Mouse (Mus musculus): Measurements from ENCODE around the gene Ncoa1.
"Not testable (repeated sequence)": the region's sequence is repeated elsewhere in the genome, so short reads cannot be mapped to it uniquely, and the experiment has no call there.

Ncoa1 gene

DNA sequence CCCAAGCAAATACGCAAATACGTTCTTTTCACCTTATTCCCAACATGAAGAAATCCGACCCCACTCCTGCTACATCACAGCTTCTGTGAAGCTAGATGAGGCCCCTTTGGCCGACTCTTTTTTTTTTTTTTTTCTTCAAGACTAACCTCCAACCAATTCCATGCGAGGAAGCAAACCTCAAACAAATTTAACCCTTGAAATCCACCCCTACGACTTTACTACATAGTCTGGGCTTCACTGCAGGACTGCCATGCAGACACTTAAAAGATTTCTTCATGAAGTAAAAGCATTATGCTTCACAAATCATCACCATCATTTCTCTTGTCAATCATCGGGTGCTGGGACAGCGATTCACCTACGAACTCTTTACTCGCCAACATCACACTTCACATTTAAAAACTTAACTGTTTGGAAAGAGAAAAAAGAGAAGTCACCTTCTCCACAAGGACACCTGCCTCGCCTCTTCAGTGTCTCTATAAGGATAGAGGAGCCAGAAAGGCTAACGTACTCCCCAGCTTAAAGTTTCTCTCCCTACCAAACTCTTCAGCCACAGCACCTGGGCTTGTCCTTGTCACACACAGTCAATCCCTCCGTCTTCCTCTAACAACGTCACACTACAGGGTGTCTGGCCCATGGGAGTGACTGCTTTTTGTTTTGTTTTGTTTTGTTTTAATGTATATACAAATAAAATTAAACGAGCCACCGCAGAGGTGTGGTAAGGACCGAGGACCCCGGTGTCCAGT lies 1.6 kb downstream of the Ncoa1 start:
- DNase-seq: peak in 1 of 2 experiments; percentile 23

DNA sequence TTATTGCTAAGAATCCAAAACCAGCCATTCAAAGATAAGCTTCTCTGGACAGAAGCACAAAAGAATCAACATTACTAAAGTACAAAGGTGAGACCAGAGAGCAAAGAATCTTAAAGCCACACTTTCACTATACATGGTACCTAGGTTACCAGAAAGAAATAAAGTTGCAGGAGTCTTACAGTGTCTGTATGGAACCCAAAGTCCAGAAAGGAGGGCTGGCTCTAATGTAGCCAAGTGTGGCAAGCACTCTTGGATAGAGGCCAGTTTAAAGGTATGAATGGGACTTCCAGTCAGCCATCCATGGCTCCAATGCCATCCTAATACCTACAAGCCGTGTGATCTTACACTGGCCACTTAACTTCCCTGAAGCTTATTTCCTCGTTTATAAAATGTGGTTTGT lies 7.9 kb downstream of the Ncoa1 start:
- no peak for DNase-seq

DNA sequence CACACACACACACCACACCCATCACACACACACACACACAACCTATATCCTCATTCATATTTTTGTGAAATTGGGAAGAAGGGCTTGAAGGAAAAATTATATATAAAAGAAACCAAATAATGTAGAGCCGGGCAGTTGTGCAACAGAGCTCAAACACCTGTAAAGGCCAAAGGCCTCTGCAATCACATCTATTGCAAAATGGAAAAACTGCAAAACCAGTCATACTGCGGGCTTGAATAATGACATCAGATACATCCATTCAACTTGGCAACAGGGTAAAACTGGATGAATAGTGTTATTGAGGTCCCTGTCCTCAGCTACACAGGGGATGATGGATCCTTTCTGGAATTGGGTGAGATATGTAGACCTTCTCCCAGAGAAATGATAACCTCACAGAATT lies 13.3 kb downstream of the Ncoa1 start:
- DNase-seq: no peak

DNA sequence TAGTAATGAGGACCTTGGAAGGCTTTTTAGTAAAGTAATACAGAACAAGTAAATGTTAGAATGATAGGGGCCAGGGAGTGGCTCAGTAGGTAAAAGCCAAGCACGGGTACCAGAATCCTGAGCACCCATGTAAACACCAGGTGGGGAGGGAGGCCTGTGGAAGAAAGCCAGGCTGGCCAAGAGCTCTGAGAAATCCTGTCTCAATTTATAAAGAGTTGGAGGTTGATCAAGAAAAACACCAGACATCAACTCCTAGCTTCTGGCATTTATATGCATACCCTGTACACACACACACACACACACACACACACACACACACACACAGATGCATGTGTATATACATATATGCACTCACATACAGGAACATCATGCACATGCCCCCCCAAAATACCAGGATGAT lies 14.6 kb downstream of the Ncoa1 start:
- no peak for DNase-seq

GRCm38 (mm10) chr12:4460990-4461389 lies 16.0 kb downstream of the Ncoa1 start:
- DNase-seq: no peak

DNA sequence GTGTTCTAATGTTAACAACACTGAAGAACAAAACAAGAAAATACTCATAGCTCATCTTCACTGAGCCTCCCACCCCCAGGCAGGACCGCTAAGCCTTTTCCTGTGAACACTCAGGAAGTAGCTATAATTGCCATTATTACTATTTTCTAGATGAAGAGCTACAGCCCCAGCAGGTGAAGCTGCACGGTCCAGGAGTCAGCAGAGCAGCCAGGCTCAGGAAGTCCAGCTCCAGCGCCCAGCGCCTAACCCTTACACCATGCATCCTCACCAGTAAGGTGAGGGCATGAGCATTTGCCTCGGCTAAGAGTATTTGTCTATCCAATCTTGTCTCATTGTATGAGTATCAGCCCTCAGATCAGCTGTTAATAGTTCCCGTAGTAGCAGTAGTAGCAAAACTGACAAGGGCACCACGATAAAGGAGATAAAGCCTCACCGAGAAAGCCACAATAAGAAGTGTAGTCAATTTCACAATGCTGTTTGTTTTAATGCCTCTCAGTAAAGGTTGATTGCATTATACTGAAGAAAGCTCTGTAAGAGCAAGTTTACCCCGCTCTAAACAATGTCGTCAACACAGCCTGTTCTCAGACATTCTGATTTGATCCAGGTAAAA lies 21.9 kb downstream of the Ncoa1 start:
- DNase-seq: peak; percentile 24 to 29

DNA sequence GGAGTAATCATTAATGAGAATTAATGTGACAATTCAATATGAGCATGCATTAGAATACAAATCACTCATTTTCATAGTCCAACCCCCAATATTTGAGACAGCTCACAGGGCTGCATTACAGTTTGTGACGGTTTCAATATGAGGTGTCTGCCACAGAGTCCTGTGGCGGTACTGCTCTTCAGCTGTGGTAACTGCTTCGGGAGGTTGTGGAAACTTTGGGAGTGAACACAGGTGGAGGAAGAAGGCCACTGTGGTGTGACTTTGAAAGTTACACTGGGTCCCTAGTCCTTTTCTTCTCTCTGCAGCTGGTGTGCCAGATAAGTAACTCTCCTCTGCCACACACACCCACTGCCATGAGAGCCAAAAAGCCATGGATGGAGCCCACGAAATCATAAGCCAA lies 22.7 kb downstream of the Ncoa1 start:
- no peak for DNase-seq

GRCm38 (mm10) chr12:4452233-4452632 lies 24.7 kb downstream of the Ncoa1 start:
- DNase-seq: no peak

- not testable (repeated sequence) for DNase-seq
Measured at GRCm38 (mm10) chr12:4450485-4450884, 26.5 kb downstream of the Ncoa1 start.

GRCm38 (mm10) chr12:4448076-4448589 lies 28.8 kb downstream of the Ncoa1 start:
- DNase-seq: peak; percentile 15 to 17

DNA sequence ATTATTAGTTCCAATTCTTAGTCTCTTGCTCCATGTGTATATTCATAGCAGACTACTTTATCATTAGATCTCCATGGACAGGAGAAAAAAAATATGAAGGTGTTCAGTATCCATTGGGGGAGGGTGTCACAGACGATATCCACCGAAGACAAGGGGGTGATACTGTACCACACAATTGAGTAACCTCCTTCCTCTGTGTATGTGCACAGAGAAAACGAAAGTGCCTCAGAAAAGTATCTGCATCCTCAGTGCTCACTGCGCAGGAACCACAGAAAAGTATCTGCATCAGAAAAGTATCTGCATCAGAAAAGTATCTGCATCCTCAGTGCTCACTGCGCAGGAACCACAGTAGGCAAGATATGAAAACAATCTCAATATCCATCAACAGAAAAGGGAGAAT lies 32.0 kb downstream of the Ncoa1 start:
- no peak for DNase-seq

DNA sequence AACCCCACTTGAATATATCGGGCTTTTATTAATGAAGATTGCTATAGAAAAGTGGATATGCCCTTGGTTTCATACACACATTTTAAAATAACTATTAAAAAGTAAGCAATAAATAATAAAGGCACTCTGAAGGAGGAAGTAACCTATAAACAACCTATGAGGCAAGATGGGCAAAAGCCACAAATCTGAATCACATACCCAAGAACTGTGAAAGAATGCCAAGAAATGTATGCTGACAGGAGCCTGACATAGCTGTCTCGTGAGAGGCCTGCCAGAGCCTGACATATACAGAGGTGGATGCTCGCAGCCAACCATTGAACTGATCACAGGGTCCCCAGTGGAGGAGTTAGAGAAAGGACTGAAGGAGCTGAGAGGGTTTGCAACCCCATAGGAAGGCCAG lies 35.5 kb downstream of the Ncoa1 start:
- no peak for DNase-seq

- DNase-seq: peak in 1 of 2 experiments; percentile 11
Measured at GRCm38 (mm10) chr12:4436198-4436597, 40.8 kb downstream of the Ncoa1 start.

DNA sequence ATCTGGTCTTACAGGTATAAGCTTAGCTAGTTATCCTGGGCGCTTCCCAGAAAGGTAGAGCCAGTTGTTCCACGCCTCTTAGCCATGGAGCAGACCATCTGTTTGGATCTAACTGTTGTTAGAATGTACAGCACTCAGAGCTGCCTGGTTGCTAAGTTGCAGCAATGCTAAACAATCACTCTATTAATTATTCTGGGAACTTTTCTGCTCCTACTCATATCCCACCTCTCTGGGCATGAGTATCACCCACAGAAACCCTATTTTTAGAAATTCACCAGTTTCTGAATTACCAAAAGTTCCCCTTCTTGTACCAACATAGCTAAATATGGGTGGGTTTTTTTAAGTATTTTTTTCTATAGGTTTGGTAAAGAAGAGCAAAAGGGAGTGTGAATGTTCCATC lies 43.4 kb downstream of the Ncoa1 start:
- no peak for DNase-seq

- DNase-seq: no peak
Measured at GRCm38 (mm10) chr12:4431978-4432377, 45.0 kb downstream of the Ncoa1 start.

- no peak for DNase-seq
Measured at GRCm38 (mm10) chr12:4430061-4430825, 46.7 kb downstream of the Ncoa1 start.

DNA sequence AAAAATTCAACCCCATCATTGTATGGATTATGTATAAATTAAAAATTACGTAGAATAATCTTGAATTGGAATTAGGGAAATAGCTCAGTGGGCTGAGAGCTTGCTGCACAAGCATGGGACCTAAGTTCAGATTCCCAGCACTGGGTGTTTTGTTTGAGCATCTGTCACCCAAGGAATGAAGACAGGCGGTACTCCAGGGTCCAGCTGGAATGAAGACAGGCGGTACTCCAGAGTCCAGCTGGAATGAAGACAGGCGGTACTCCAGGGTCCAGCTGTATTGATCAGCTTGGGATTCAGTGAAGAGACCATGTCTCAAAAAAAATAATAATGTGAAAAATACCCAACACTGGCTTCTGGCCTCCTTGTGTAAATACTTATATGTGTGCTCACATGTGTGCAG lies 58.2 kb downstream of the Ncoa1 start:
- no peak for DNase-seq

DNA sequence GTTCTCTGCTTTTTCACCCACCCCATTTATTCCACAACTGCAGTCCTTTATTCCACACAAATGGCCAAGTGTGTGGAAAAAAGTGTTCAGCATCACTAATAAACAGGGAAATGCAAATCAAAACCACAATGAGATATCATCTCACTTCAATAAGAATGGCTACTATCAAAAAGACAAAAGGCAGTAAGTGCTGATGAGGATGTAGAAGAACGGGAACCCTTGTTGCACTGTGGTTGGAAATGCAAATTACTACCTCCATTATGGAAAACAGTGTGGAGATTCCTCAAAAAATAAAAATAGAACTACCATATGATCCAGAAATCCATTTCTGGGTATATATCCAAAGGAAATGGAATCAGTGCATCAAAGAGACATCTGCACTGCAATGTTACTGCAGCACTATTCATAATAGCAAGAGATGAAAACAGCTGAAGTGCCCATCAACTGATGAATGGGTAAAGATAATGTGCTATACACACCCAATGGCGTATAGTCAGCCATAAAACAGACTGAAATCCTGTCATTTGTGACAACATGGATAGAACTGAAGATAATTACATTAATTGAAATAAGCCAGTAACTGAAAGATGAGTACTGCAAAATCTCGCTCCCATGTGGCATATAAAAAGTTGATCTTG lies 59.2 kb downstream of the Ncoa1 start:
- DNase-seq: no peak

DNA sequence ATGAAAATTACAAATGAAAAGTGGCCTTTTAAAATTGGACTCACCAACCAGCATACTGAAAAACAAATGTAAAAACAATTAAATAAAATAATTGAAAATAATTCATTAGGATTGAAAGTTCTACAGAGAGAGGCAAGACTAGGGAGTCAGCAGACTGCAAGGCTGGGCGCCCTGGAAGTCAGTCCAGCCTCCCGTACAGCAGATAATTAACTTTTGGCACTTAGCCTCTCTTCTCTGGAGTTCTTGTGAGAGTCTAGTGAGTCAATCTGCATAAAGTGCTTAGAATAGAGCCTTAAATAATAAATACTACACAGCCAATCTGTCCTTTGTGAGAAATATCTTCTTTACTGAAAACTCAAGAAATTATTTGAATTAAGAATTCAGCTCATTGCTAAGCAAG lies 69.9 kb downstream of the Ncoa1 start:
- DNase-seq: no peak

DNA sequence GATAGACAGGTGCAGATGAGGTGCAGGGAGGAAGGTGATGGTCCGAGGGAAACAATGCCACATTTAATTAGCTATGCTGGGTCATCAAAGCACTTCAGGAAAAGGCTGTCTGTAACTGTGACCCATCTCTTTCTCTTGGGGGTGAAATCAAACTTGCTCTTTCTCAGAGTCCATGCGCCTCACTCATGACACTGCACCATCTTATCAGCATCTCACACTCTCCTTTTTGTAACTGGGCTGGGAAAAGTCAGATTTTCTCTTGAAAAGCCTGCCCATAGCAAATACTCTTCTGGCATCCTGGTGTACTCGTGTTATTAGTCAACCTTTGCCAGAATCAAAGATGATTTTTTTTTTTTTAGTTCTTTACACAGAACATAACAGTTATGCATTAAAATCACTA lies 70.8 kb downstream of the Ncoa1 start:
- no peak for DNase-seq

DNA sequence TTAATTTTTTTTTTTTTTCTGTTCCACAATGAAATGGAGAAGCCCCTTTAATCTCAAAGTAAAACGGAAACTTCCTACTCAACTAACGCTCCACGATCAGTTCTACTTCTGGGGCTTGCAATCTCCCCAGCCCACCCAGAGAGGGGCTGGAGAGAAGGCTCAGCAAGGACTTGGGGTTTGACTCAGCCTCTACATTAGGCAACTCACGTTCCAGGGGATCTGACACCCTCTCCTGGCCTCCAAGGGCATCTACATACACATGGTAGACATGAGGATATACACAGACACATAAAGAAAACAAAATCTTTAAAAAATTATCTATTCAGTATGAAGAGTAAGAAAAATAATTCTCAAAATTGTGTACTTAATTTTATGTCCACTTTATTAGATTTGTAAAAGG lies 73.8 kb downstream of the Ncoa1 start:
- no peak for DNase-seq

GRCm38 (mm10) chr12:4396221-4396620 lies 80.8 kb downstream of the Ncoa1 start:
- no peak for DNase-seq

DNA sequence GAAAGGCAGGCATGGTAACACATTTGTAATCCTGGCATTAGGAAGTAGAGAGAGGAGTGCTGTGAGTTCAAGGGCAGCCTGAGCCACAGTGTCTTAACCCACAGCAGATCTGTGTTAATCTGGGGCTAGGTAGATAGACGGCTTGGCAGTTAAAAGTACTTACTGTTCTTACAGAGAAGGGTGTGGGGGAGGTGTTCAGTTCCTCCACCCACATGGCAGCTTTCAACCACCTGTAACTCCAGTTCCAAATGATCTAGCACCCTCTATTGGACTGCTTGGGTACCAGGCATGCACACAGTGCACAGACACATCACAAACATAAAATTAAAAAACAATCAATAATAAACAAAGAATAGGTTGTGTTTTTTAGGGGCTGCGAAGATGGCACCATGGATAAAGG lies 84.4 kb downstream of the Ncoa1 start:
- no peak for DNase-seq
